Comparison of ENCODE assay signal across 18 mouse cellular contexts in genomic region chr1:128738152-128738551, GRCm38 (mm10).
DNase-seq lines count a peak whose midpoint lies in the region; ATAC-seq lines count a peak whose summit lies in the region.
"Had no signal": no experiment of that assay in that cellular context is flagged by ENCODE, and none has a peak within 500 bp of the region (broad histone marks: within the 10 kb centered on the region; RNA-seq: fewer than 3 reads in every experiment).

No protein-coding gene starts in this region.

- no peaks in the 10 kb centered on the region for H3K36me3 ChIP-seq in forebrain, embryonic 14.5 days (ENCODE audit: control insufficient read depth, insufficient read depth, low read length)
- H3K36me3 ChIP-seq in forebrain, embryonic 12.5 days (replicated peaks): no peaks in the 10 kb centered on the region
- H3K36me3 ChIP-seq: kidney, embryonic 15.5 days; liver, embryonic 12.5 days; neural tube, embryonic 13.5 days had no signal

- no peaks in the 10 kb centered on the region for H3K9me3 ChIP-seq in forebrain, embryonic 14.5 days (replicated peaks; ENCODE audit: control insufficient read depth, low read length)
- H3K9me3 ChIP-seq in forebrain, embryonic 12.5 days: no peaks in the 10 kb centered on the region
- H3K9me3 ChIP-seq: kidney, embryonic 15.5 days; neural tube, embryonic 13.5 days had no signal

- DNase-seq in forebrain, embryonic 14.5 days (ENCODE audit: low spot score): peak; percentile 22
- DNase-seq in ovary, postnatal 36 days (ENCODE audit: low spot score): peak; percentile 8
- no peak for DNase-seq in ovary, adult 18-20 months (ENCODE audit: low spot score)
- DNase-seq in cerebellum, postnatal 10 days: peak; percentile 83 to 88
- no peak for DNase-seq in frontal cortex, postnatal 10 days (ENCODE audit: low spot score in 2 of 2)
- DNase-seq in kidney, adult 11 months: no peak
- DNase-seq: adrenal gland, postnatal 36 days; lung, embryonic 14.5 days; thymus, postnatal 36 days had no signal

- H3K27ac ChIP-seq in forebrain, embryonic 14.5 days (ENCODE audit: low read depth, low read length): no peak overlapping the region
- H3K27ac ChIP-seq in forebrain, embryonic 12.5 days: no peak overlapping the region
- H3K27ac ChIP-seq: heart, adult 2 months; kidney, embryonic 15.5 days; liver, embryonic 12.5 days; macrophage; neural tube, embryonic 13.5 days had no signal

- no peaks in the 10 kb centered on the region for H3K4me1 ChIP-seq in forebrain, embryonic 14.5 days (ENCODE audit: control insufficient read depth, insufficient read depth, low read length)
- H3K4me1 ChIP-seq in forebrain, embryonic 12.5 days: no peaks in the 10 kb centered on the region
- H3K4me1 ChIP-seq: kidney, embryonic 15.5 days; liver, embryonic 12.5 days; neural tube, embryonic 13.5 days had no signal

- ATAC-seq in forebrain, embryonic 14.5 days: no peak
- ATAC-seq in forebrain, embryonic 12.5 days (ENCODE audit: low FRiP score): no peak
- ATAC-seq in erythroid progenitor cell, adult 5-6 weeks (replicated peaks; ENCODE audit: low FRiP score, poor library complexity, severe bottlenecking): no peak
- ATAC-seq: forebrain, embryonic 16.5 days; liver, embryonic 12.5 days had no signal

- 85% methylated on average over 4 of the region's 4 CpGs for WGBS in forebrain, embryonic 14.5 days
- 85% methylated on average over 4 of the region's 4 CpGs for WGBS in forebrain, embryonic 12.5 days

- no peak overlapping the region for H3K4me2 ChIP-seq in forebrain, embryonic 14.5 days (ENCODE audit: low read length)
- no peak overlapping the region for H3K4me2 ChIP-seq in forebrain, embryonic 12.5 days
- H3K4me2 ChIP-seq: kidney, embryonic 15.5 days; liver, embryonic 12.5 days; lung, embryonic 14.5 days; midbrain, embryonic 11.5 days; neural tube, embryonic 13.5 days had no signal

- H3K4me3 ChIP-seq in forebrain, embryonic 14.5 days (ENCODE audit: low read depth, low read length): no peak overlapping the region
- no peak overlapping the region for H3K4me3 ChIP-seq in forebrain, embryonic 12.5 days (replicated peaks)
- H3K4me3 ChIP-seq: heart, adult 2 months; kidney, embryonic 15.5 days; liver, embryonic 12.5 days; neural tube, embryonic 13.5 days had no signal

- H3K9ac ChIP-seq in forebrain, embryonic 14.5 days (ENCODE audit: low read length): no peak overlapping the region
- H3K9ac ChIP-seq in forebrain, embryonic 12.5 days: no peak overlapping the region
- H3K9ac ChIP-seq: kidney, embryonic 15.5 days; liver, embryonic 12.5 days; lung, embryonic 14.5 days; neural tube, embryonic 13.5 days had no signal

- no peaks in the 10 kb centered on the region for H3K27me3 ChIP-seq in forebrain, embryonic 14.5 days (replicated peaks; ENCODE audit: control insufficient read depth, insufficient read depth, low read length)
- H3K27me3 ChIP-seq in forebrain, embryonic 12.5 days: no peaks in the 10 kb centered on the region
- H3K27me3 ChIP-seq: kidney, embryonic 15.5 days; liver, embryonic 12.5 days; neural tube, embryonic 13.5 days had no signal

Comparison
In these comparisons a context has a peak if more than half of its experiments do, and no peak if none do; other contexts are left out.
1. DNase-seq: peak in forebrain, embryonic 14.5 days (single experiment), ovary, postnatal 36 days (single experiment) and cerebellum, postnatal 10 days (2 of 2); none in ovary, adult 18-20 months (single experiment), frontal cortex, postnatal 10 days (0 of 2) and kidney, adult 11 months (single experiment).